Mouse (Mus musculus) cortical plate, adult 2 months (tissue): ENCODE results near the gene Polr1e.

Experiments used
- CTCF ChIP-seq: fragments of 200-500 bp; IDR thresholded peaks from 2 replicates; pipeline ENCODE4 v1.5.1; 2011; ENCODE audit warnings: mild to moderate bottlenecking, control low read depth, low read length; ENCODE audit not compliant: insufficient read depth; ENCODE audit errors: extremely low read depth
- POLR2A ChIP-seq: fragments of 200-500 bp; IDR thresholded peaks from 2 replicates; pipeline ENCODE4 v1.6.1; 2011; ENCODE audit warnings: mild to moderate bottlenecking, low read length, control low read depth; ENCODE audit not compliant: insufficient read depth; ENCODE audit errors: extremely low read depth

DNA sequence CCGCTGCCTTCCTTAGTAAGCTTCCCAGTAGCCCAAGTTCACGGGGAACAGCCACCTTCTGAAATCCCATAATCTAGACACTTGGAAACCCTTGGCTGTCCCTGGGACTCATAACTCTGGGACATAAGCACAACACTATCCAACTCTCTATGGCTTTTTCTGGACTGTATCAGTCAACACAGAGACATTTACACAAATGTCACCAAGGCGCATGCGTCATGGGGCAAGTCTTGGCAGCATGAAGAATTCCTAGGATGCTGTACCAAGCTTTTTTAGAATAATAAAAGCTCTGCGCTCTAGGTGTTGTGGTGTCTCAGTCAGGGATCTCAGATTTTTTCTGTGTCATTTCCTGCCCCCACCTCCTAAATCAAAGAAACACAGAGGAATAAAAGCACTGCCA is 28.3 kb downstream of the Polr1e start:
- TF ChIP-seq CTCF (no peak), POLR2A (no peak)
